Mouse (Mus musculus) B cell, adult (primary cell): ENCODE measurements around the gene Olfr1257. TPM values are rescaled to one million over a fixed set of nuclear protein-coding genes. Genes with fewer than 3 reads are reported as not detected.

Experiments used
- total RNA-seq: library from RNA; stranded (reverse); gene quantifications from 4 replicates; pipeline ENCODE4 v1.2.4, GENCODE M21; 2023; ENCODE audit not compliant: inconsistent age

Olfr1257 gene
- total RNA-seq = not detected in 4 replicates

DNA sequence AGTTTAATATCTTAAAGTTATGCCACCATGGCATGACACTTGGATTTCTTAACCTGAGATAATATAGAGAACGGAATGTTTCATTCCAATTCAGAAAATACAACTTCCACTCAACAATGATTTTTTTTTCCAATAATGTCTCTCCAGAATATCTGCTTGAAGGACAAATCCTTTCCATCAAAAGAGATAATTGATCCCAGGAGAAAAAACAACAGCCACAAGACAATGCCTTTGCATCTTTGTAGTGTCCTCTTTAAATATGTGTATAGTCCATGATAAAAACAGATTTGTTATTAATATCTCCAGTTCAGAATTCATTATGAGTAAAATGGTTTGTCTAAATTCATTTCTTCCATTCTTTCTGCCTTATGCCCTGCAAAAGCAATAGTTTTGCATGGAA is at the start of gene Olfr1257:
Gene Olfr1257, plus strand, starts transcription at position 301 of the 400 bp plus-strand sequence.

DNA sequence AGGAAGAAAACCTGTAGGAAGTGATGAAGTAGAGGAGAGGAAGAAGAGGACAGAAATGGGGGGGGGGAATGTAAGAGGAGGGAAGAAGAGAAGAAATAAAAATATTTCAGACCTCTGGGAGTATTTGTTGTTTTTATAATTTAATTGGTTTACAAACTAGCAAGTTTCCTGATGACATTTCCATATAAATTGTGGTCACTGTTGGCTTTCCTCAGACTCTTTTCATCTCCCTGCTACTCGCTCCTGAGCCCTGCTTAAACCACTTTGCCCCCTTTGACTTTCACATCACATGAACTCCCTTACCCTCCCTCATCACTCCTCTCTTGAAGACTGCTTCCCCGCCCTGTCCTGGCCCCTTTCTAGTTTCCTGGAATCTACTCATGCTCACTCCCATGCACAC is 36.8 kb upstream of the Olfr1257 start, which contains the start of gene Olfr1256:
Gene Olfr1256, minus strand, starts transcription at position 101 of the 400 bp plus-strand sequence.

DNA sequence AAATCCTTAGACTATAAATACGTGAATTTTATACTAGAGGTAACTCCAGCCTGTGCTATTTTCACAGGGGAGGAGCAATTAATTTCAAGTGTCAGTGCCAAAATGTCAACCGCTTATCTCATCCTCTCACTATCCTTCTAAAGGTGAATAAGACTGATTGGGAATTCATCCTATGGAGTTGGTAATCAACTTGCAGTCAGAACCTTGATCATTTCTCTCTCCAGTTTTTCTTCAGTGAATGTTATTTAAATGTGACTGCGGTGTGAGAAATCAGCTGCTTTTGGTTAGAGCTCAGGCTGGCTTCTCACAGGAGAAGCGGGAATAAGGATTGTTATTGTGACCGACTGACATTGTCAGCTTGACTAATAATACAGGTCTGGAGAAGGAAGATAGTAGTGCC is 30.1 kb upstream of the Olfr1257 start, which contains the start of gene Olfr48:
Gene Olfr48, minus strand, starts transcription at position 101 of the 400 bp plus-strand sequence.

DNA sequence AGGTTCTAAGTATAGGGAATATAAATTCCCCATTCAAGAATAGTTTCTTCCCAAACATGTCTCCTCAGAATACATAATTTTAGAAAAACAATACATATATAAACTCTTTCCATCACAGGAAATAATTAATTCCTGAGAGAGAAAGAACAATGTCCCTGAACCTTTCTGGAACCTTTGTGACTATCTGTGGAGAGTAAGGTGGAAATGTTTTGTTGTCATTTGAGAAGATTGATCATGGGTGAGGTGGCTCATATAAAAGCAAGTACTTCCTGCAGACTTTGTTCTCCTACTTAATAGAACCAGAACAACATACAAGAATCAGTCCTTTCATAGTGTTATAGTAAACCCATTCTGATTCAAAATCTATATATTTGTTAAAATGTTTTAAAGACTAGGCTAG is 48.8 kb downstream of the Olfr1257 start, which contains the start of gene Olfr1258:
Gene Olfr1258, plus strand, starts transcription at position 301 of the 400 bp plus-strand sequence.

Other genes starting within 250 kb of the Olfr1257 start
- not detected in 4 replicates for gene Olfr1249, start 243.5 kb upstream of the Olfr1257 start, total RNA-seq
- not detected in 4 replicates for gene Olfr1250, start 217.0 kb upstream of the Olfr1257 start, total RNA-seq
- gene Olfr1251, start 206.5 kb upstream of the Olfr1257 start, total RNA-seq = not detected in 4 replicates
- not detected in 4 replicates for gene Olfr1252, start 153.4 kb upstream of the Olfr1257 start, total RNA-seq
- not detected in 4 replicates for gene Olfr1253, start 121.3 kb upstream of the Olfr1257 start, total RNA-seq
- gene Olfr1254, start 84.8 kb upstream of the Olfr1257 start, total RNA-seq = not detected in 4 replicates
- gene Olfr1255, start 66.4 kb upstream of the Olfr1257 start, total RNA-seq = not detected in 4 replicates
- not detected in 4 replicates for gene Olfr1256, start 36.9 kb upstream of the Olfr1257 start, total RNA-seq
- gene Olfr48, start 30.2 kb upstream of the Olfr1257 start, total RNA-seq = not detected in 4 replicates
- gene Olfr1258, start 48.9 kb downstream of the Olfr1257 start, total RNA-seq = not detected in 4 replicates
- not detected in 4 replicates for gene Olfr1259, start 70.2 kb downstream of the Olfr1257 start, total RNA-seq
- not detected in 4 replicates for gene Olfr1260, start 95.9 kb downstream of the Olfr1257 start, total RNA-seq
- not detected in 4 replicates for gene Olfr1261, start 112.8 kb downstream of the Olfr1257 start, total RNA-seq
- not detected in 4 replicates for gene Olfr1262, start 121.7 kb downstream of the Olfr1257 start, total RNA-seq
- not detected in 4 replicates for gene Olfr1263, start 133.7 kb downstream of the Olfr1257 start, total RNA-seq
- gene Olfr1264, start 147.1 kb downstream of the Olfr1257 start, total RNA-seq = not detected in 4 replicates
- gene Olfr1265, start 156.9 kb downstream of the Olfr1257 start, total RNA-seq = not detected in 4 replicates
- gene Olfr140, start 185.2 kb downstream of the Olfr1257 start, total RNA-seq = not detected in 4 replicates
- gene Olfr1269, start 243.0 kb downstream of the Olfr1257 start, total RNA-seq = not detected in 4 replicates